Mouse (Mus musculus) heart, embryonic 12.5 days (tissue): ENCODE measurements around the gene Snrpd3. TPM values are rescaled to one million over a fixed set of nuclear protein-coding genes. Genes with fewer than 3 reads are reported as not detected.
"Not testable (repeated sequence)": the region's sequence is repeated elsewhere in the genome, so short reads cannot be mapped to it uniquely, and the experiment has no call there.

Experiments
- ATAC-seq: fragments of 200-750 bp; cut with Nextera tagmentation; 2 replicates; pipeline ENCODE4 v1.8.0; 2017; ENCODE audit warnings: moderate TSS enrichment, moderate library complexity; ENCODE audit not compliant: insufficient number of reproducible peaks, low FRiP score
- H3K27ac ChIP-seq: fragments of 300-500 bp; sonication (generic); 2 replicates; pipeline ENCODE4 v1.5.1; 2016; ENCODE audit warnings: mild to moderate bottlenecking, moderate library complexity; ENCODE audit not compliant: poor library complexity, severe bottlenecking
- H3K27me3 ChIP-seq: fragments of 300-500 bp; sonication (generic); replicated peaks from 2 replicates; pipeline ENCODE4 v1.6.1; 2016; ENCODE audit warnings: mild to moderate bottlenecking, moderate library complexity
- H3K36me3 ChIP-seq: fragments of 300-500 bp; sonication (generic); 2 replicates; pipeline ENCODE4 v1.6.1; 2016; ENCODE audit warnings: mild to moderate bottlenecking, moderate library complexity
- H3K4me1 ChIP-seq: fragments of 300-500 bp; sonication (generic); replicated peaks from 2 replicates; pipeline ENCODE4 v1.6.1; 2016; ENCODE audit warnings: mild to moderate bottlenecking
- H3K4me2 ChIP-seq: fragments of 300-500 bp; sonication (generic); 2 replicates; pipeline ENCODE4 v1.6.1; 2016; ENCODE audit warnings: mild to moderate bottlenecking, moderate library complexity
- H3K4me3 ChIP-seq: fragments of 300-500 bp; sonication (generic); 2 replicates; pipeline ENCODE4 v1.5.1; 2016; ENCODE audit warnings: mild to moderate bottlenecking
- H3K9ac ChIP-seq: fragments of 300-500 bp; sonication (generic); 2 replicates; pipeline ENCODE4 v1.6.1; 2016; ENCODE audit warnings: mild to moderate bottlenecking, moderate library complexity
- H3K9me3 ChIP-seq: fragments of 300-500 bp; sonication (generic); replicated peaks from 2 replicates; pipeline ENCODE4 v1.6.1; 2016; ENCODE audit warnings: mild to moderate bottlenecking, moderate library complexity
- WGBS: fragments of 180-500 bp; shearing (Covaris S2); methylation state at CpG from one replicate; pipeline ENCODE4 v1.1.7; 2016; 5-methylcytosine and 5-hydroxymethylcytosine counted together
- polyA plus RNA-seq: library from polyadenylated mRNA; unstranded; fragments of >200 nt; fragmentation: Nextera tagmentation; extraction: Ambion mirVana; gene quantifications from 2 replicates; pipeline ENCODE4 v1.2.1, GENCODE M21; 2016

The Snrpd3 gene
- polyA plus RNA-seq, 1 experiment from 2014 or later = 105 TPM

- Histone ChIP-seq H3K4me2 (peak overlapping the region; percentile 89), H3K9me3 (no peaks in the 10 kb centered on the region), H3K27me3 (no peaks in the 10 kb centered on the region), H3K4me1 (peaks cover 39% of the 10 kb centered on the region), H3K9ac (peak overlapping the region; percentile 94), H3K4me3 (peak overlapping the region; percentile 87), H3K27ac (peak overlapping the region; percentile 98), H3K36me3 (peaks cover 34% of the 10 kb centered on the region)
- 65% methylated on average over 4 of the region's 4 CpGs for WGBS
- ATAC-seq = 0 out of 2 replicates have a peak, but pooled peaks have one; percentile 3
Observed at GRCm38 (mm10) chr10:75515216-75516037, 1.9 kb upstream of the Snrpd3 start.

- Histone ChIP-seq H3K4me1 (peaks cover 47% of the 10 kb centered on the region), H3K4me2 (peak overlapping the region; percentile 89), H3K36me3 (peaks cover 34% of the 10 kb centered on the region), H3K9me3 (no peaks in the 10 kb centered on the region), H3K27me3 (no peaks in the 10 kb centered on the region), H3K4me3 (peak overlapping the region; percentile 87), H3K9ac (peak overlapping the region; percentile 94), H3K27ac (peak overlapping the region; percentile 98)
- no peak for ATAC-seq
- 20% methylated on average over 8 of the region's 8 CpGs for WGBS
Observed at GRCm38 (mm10) chr10:75516038-75516723, 1.2 kb upstream of the Snrpd3 start.

- H3K36me3 ChIP-seq = peaks cover 34% of the 10 kb centered on the region
- H3K27ac ChIP-seq = peak overlapping the region; percentile 98
- no peak for ATAC-seq
- WGBS = under 1% methylated on average over 12 of the region's 12 CpGs
- H3K4me3 ChIP-seq = peak overlapping the region; percentile 87
- peak overlapping the region; percentile 89 for H3K4me2 ChIP-seq
- H3K27me3 ChIP-seq = no peaks in the 10 kb centered on the region
- no peaks in the 10 kb centered on the region for H3K9me3 ChIP-seq
- H3K4me1 ChIP-seq = peaks cover 47% of the 10 kb centered on the region
- H3K9ac ChIP-seq = peak overlapping the region; percentile 94
Observed at GRCm38 (mm10) chr10:75516724-75517072, 653 bp upstream of the Snrpd3 start.

GRCm38 (mm10) chr10:75517758-75518143 is 400 bp downstream of the Snrpd3 start, which contains the start of gene Gucd1:
Gucd1 (minus strand) TSS chr10:75517972.
- H3K4me3 ChIP-seq = peak within 1 kb of the TSS; percentile 87
- H3K4me1 ChIP-seq = peaks cover 51% of the 10 kb centered on the region
- no peaks in the 10 kb centered on the region for H3K27me3 ChIP-seq
- peaks cover 30% of the 10 kb centered on the region for H3K36me3 ChIP-seq
- peak; percentile 87 for ATAC-seq
- peak within 1 kb of the TSS; percentile 98 for H3K27ac ChIP-seq
- WGBS = 0% methylated on average over 20 of the region's 20 CpGs
- no peaks in the 10 kb centered on the region for H3K9me3 ChIP-seq
- peak within 1 kb of the TSS; percentile 89 for H3K4me2 ChIP-seq
- H3K9ac ChIP-seq = peak within 1 kb of the TSS; percentile 94

GRCm38 (mm10) chr10:75520581-75520980 is 3.2 kb downstream of the Snrpd3 start:
- Histone ChIP-seq H3K4me1 (peaks cover 33% of the 10 kb centered on the region), H3K36me3 (peaks cover 52% of the 10 kb centered on the region), H3K27ac (no peak overlapping the region), H3K4me2 (no peak overlapping the region), H3K9me3 (no peaks in the 10 kb centered on the region), H3K27me3 (no peaks in the 10 kb centered on the region), H3K4me3 (no peak overlapping the region), H3K9ac (no peak overlapping the region)
- ATAC-seq = no peak
- WGBS = 95% methylated on average over 5 of the region's 5 CpGs

GRCm38 (mm10) chr10:75521643-75522042 is 4.3 kb downstream of the Snrpd3 start:
- WGBS = 94% methylated on average over 4 of the region's 4 CpGs
- H3K4me3 ChIP-seq = no peak overlapping the region

GRCm38 (mm10) chr10:75525450-75525849 is 8.1 kb downstream of the Snrpd3 start:
- not testable (repeated sequence) for H3K27ac ChIP-seq, H3K27me3 ChIP-seq, H3K9me3 ChIP-seq, H3K4me2 ChIP-seq, ATAC-seq, H3K4me3 ChIP-seq, H3K9ac ChIP-seq
- peaks cover 58% of the 10 kb centered on the region for H3K36me3 ChIP-seq
- peaks cover 12% of the 10 kb centered on the region for H3K4me1 ChIP-seq
- 95% methylated on average over 9 of the region's 9 CpGs for WGBS

More at GRCm38 (mm10) chr10:75521643-75522042, 4.3 kb downstream of the Snrpd3 start:
- Histone ChIP-seq H3K4me2 (no peak overlapping the region), H3K9ac (no peak overlapping the region), H3K4me1 (peaks cover 23% of the 10 kb centered on the region), H3K27ac (no peak overlapping the region), H3K9me3 (no peaks in the 10 kb centered on the region), H3K36me3 (peaks cover 59% of the 10 kb centered on the region), H3K27me3 (no peaks in the 10 kb centered on the region)
- no peak for ATAC-seq

- Histone ChIP-seq H3K27ac (no peak overlapping the region), H3K36me3 (peaks cover 56% of the 10 kb centered on the region), H3K9ac (no peak overlapping the region), H3K4me1 (peaks cover 6% of the 10 kb centered on the region), H3K9me3 (no peaks in the 10 kb centered on the region), H3K4me2 (no peak overlapping the region), H3K27me3 (no peaks in the 10 kb centered on the region), H3K4me3 (no peak overlapping the region)
- WGBS = 77% methylated on average over 2 of the region's 2 CpGs
- ATAC-seq = no peak
Observed at GRCm38 (mm10) chr10:75530322-75530721, 13.0 kb downstream of the Snrpd3 start.

GRCm38 (mm10) chr10:75531532-75532090 is 14.3 kb downstream of the Snrpd3 start:
- Histone ChIP-seq H3K4me1 (peaks cover 17% of the 10 kb centered on the region), H3K27me3 (no peaks in the 10 kb centered on the region), H3K27ac (no peak overlapping the region), H3K4me2 (no peak overlapping the region), H3K36me3 (peaks cover 57% of the 10 kb centered on the region), H3K4me3 (no peak overlapping the region), H3K9me3 (no peaks in the 10 kb centered on the region), H3K9ac (no peak overlapping the region)
- 86% methylated on average over 9 of the region's 9 CpGs for WGBS
- ATAC-seq = no peak

GRCm38 (mm10) chr10:75534216-75534615 is 16.9 kb downstream of the Snrpd3 start:
- Histone ChIP-seq H3K27ac (no peak overlapping the region), H3K4me2 (no peak overlapping the region), H3K4me3 (no peak overlapping the region), H3K27me3 (no peaks in the 10 kb centered on the region), H3K4me1 (peaks cover 17% of the 10 kb centered on the region), H3K9me3 (0 out of 2 replicates have a peak, but pooled peaks cover 3% of the 10 kb centered on the region), H3K36me3 (peaks cover 51% of the 10 kb centered on the region), H3K9ac (no peak overlapping the region)
- ATAC-seq = no peak
- WGBS = 91% methylated on average over 8 of the region's 8 CpGs

- Histone ChIP-seq H3K4me3 (no peak overlapping the region), H3K4me1 (peaks cover 17% of the 10 kb centered on the region), H3K27me3 (no peaks in the 10 kb centered on the region), H3K4me2 (no peak overlapping the region), H3K9me3 (0 out of 2 replicates have a peak, but pooled peaks cover 3% of the 10 kb centered on the region), H3K27ac (no peak overlapping the region), H3K36me3 (peaks cover 49% of the 10 kb centered on the region), H3K9ac (no peak overlapping the region)
- ATAC-seq = no peak; the same call in 1 of the 2 replicates
- WGBS = 61% methylated on average over 8 of the region's 8 CpGs
Observed at GRCm38 (mm10) chr10:75534934-75535333, 17.6 kb downstream of the Snrpd3 start.
